Mouse (Mus musculus): ENCODE measurements at regions not wholly inside any gene's neighbourhood (a gene's known extent, or its start where the extent isn't known, plus 50 kb on each side); places are given as distances from the start of the nearest gene placed in this dataset.

- no peak for TF ChIP-seq CTCF (IDR thresholded peaks at IDR 0.05; ENCODE audit: control insufficient read depth, insufficient read depth, insufficient read length)
- TF ChIP-seq MAX (IDR thresholded peaks at IDR 0.05): no peak
- TF ChIP-seq CEBPB (IDR thresholded peaks at IDR 0.05; ENCODE audit: low read depth): no peak
- no peak for TF ChIP-seq MYOG (IDR thresholded peaks at IDR 0.05; ENCODE audit: control insufficient read depth, extremely low read depth, insufficient read length)
Observed at GRCm38 (mm10) chr4:47593155-47593554, 118.7 kb downstream of the Sec61b start.
